Mouse (Mus musculus): ENCODE data around the gene Cct7.
A peak's percentile ranks its signal among the peaks of the same experiment; 100 is the strongest.

DNA sequence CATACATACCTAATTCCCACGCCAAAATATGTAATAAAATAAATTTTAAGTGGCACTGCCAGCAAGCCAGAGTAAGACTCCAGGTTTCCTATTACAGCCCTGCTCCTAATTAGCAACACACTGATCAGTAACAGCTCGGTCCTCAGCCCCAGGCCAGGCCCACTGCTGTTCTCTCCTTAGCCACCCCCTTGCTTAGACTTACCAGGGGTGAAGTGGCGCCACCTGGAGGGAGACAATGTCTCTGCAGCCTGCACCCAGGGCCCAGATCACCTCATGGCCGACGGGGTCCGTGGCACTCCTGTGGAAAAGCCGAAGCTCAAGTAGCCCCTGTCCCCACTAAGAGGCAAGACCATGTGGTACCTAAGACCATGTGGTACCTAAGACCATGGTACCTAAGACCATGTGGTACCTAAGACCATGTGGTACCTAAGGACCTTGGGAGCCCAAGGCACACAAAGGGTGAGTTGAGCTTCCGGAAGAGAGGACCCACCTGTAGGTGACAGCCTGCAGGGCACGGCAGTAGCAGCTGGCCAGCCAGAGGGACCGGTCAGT, 26.1 kb downstream of the Cct7 start:
- TF ChIP-seq CTCF (conservative IDR thresholded peaks at IDR 0.05; ENCODE audit: insufficient read depth, insufficient read length, low read depth, low read length) (peak; percentile 57), POLR2A (IDR thresholded peaks at IDR 0.05; ENCODE audit: low read depth, low read length) (no peak)

Measured in kidney, adult 2 months (tissue).